Mouse (Mus musculus): Measurements from ENCODE around the gene Aoc1. TPM values are rescaled to one million over a fixed set of nuclear protein-coding genes. Genes with fewer than 3 reads are reported as not detected.

The Aoc1 gene
- total and polyA plus RNA-seq, 2 experiments from 2014 or later, result 0.14 TPM; not detected in 1

GRCm38 (mm10) chr6:48867158-48867557 is 5.5 kb upstream of the Aoc1 start:
- WGBS, result 31% methylated on average over 4 of the region's 4 CpGs
- no peak for DNase-seq (ENCODE audit: low spot score)
- TF ChIP-seq CTCF (IDR thresholded peaks at IDR 0.05), result no peak

GRCm38 (mm10) chr6:48869774-48870173 is 2.9 kb upstream of the Aoc1 start:
- H3K4me3 ChIP-seq (ENCODE audit: low read depth, low read length), result no peak overlapping the region
- H3K27me3 ChIP-seq (ENCODE audit: insufficient read depth, low read length), result no peaks in the 10 kb centered on the region
- 85% methylated on average over 2 of the region's 2 CpGs for WGBS
- H3K27ac ChIP-seq (ENCODE audit: low read depth, low read length), result no peak overlapping the region
- ATAC-seq (ENCODE audit: low FRiP score), result no peak
- DNase-seq (ENCODE audit: low spot score), result no peak
- TF ChIP-seq CTCF (IDR thresholded peaks at IDR 0.05), result no peak
- no peaks in the 10 kb centered on the region for H3K9me3 ChIP-seq (ENCODE audit: low read length)
- no peaks in the 10 kb centered on the region for H3K36me3 ChIP-seq (ENCODE audit: insufficient read depth, low read length)
- H3K4me2 ChIP-seq (ENCODE audit: low read depth, low read length, poor library complexity, severe bottlenecking), result no peak overlapping the region
- no peak overlapping the region for H3K9ac ChIP-seq (replicated peaks; ENCODE audit: low read length, poor library complexity, severe bottlenecking)
- H3K4me1 ChIP-seq (ENCODE audit: insufficient read depth, low read length), result no peaks in the 10 kb centered on the region

More at GRCm38 (mm10) chr6:48867158-48867557, 5.5 kb upstream of the Aoc1 start:
- 0 out of 2 replicates have a peak, but pooled peaks have one; percentile 34 for ATAC-seq (ENCODE audit: low FRiP score)
- Histone ChIP-seq H3K4me2 (ENCODE audit: low read depth, low read length, poor library complexity, severe bottlenecking) (no peak overlapping the region), H3K9me3 (ENCODE audit: low read length) (no peaks in the 10 kb centered on the region), H3K36me3 (ENCODE audit: insufficient read depth, low read length) (no peaks in the 10 kb centered on the region), H3K27me3 (ENCODE audit: insufficient read depth, low read length) (no peaks in the 10 kb centered on the region), H3K4me3 (ENCODE audit: low read depth, low read length) (no peak overlapping the region), H3K27ac (ENCODE audit: low read depth, low read length) (no peak overlapping the region), H3K4me1 (ENCODE audit: insufficient read depth, low read length) (no peaks in the 10 kb centered on the region), H3K9ac (replicated peaks; ENCODE audit: low read length, poor library complexity, severe bottlenecking) (no peak overlapping the region)

GRCm38 (mm10) chr6:48874576-48874975 is 1.9 kb downstream of the Aoc1 start:
- Histone ChIP-seq H3K36me3 (ENCODE audit: insufficient read depth, low read length) (no peaks in the 10 kb centered on the region), H3K27ac (ENCODE audit: low read depth, low read length) (no peak overlapping the region), H3K4me3 (ENCODE audit: low read depth, low read length) (no peak overlapping the region), H3K9ac (replicated peaks; ENCODE audit: low read length, poor library complexity, severe bottlenecking) (no peak overlapping the region), H3K4me1 (ENCODE audit: insufficient read depth, low read length) (no peaks in the 10 kb centered on the region), H3K9me3 (ENCODE audit: low read length) (no peaks in the 10 kb centered on the region), H3K4me2 (ENCODE audit: low read depth, low read length, poor library complexity, severe bottlenecking) (no peak overlapping the region), H3K27me3 (ENCODE audit: insufficient read depth, low read length) (no peaks in the 10 kb centered on the region)
- no peak for ATAC-seq (ENCODE audit: low FRiP score)
- no peak for DNase-seq (ENCODE audit: low spot score)
- no peak for TF ChIP-seq CTCF (IDR thresholded peaks at IDR 0.05)
- WGBS, result 81% methylated on average over 4 of the region's 4 CpGs

GRCm38 (mm10) chr6:48875515-48875914 is 2.8 kb downstream of the Aoc1 start:
- Histone ChIP-seq H3K4me2 (ENCODE audit: low read depth, low read length, poor library complexity, severe bottlenecking) (no peak overlapping the region), H3K4me1 (ENCODE audit: insufficient read depth, low read length) (no peaks in the 10 kb centered on the region), H3K36me3 (ENCODE audit: insufficient read depth, low read length) (no peaks in the 10 kb centered on the region), H3K9ac (replicated peaks; ENCODE audit: low read length, poor library complexity, severe bottlenecking) (no peak overlapping the region), H3K27me3 (ENCODE audit: insufficient read depth, low read length) (no peaks in the 10 kb centered on the region), H3K4me3 (ENCODE audit: low read depth, low read length) (no peak overlapping the region), H3K9me3 (ENCODE audit: low read length) (no peaks in the 10 kb centered on the region), H3K27ac (ENCODE audit: low read depth, low read length) (no peak overlapping the region)
- ATAC-seq (ENCODE audit: low FRiP score) (no peak), DNase-seq (ENCODE audit: low spot score) (no peak)
- no peak for TF ChIP-seq CTCF (IDR thresholded peaks at IDR 0.05)
- 85% methylated on average over 6 of the region's 6 CpGs for WGBS

GRCm38 (mm10) chr6:48876510-48877135 is 3.9 kb downstream of the Aoc1 start:
- H3K9ac ChIP-seq (replicated peaks; ENCODE audit: low read length, poor library complexity, severe bottlenecking), result no peak overlapping the region
- DNase-seq (ENCODE audit: low spot score), result peak; percentile 61
- H3K4me1 ChIP-seq (ENCODE audit: insufficient read depth, low read length), result no peaks in the 10 kb centered on the region
- WGBS, result 50% methylated on average over 5 of the region's 5 CpGs
- no peak overlapping the region for H3K4me3 ChIP-seq (ENCODE audit: low read depth, low read length)
- no peak overlapping the region for H3K4me2 ChIP-seq (ENCODE audit: low read depth, low read length, poor library complexity, severe bottlenecking)
- no peaks in the 10 kb centered on the region for H3K36me3 ChIP-seq (ENCODE audit: insufficient read depth, low read length)
- no peaks in the 10 kb centered on the region for H3K27me3 ChIP-seq (ENCODE audit: insufficient read depth, low read length)
- no peak for ATAC-seq (ENCODE audit: low FRiP score)
- no peak overlapping the region for H3K27ac ChIP-seq (ENCODE audit: low read depth, low read length)
- TF ChIP-seq CTCF (IDR thresholded peaks at IDR 0.05), result no peak
- no peaks in the 10 kb centered on the region for H3K9me3 ChIP-seq (ENCODE audit: low read length)

GRCm38 (mm10) chr6:48894203-48894602 is 21.5 kb downstream of the Aoc1 start:
- Histone ChIP-seq H3K27me3 (ENCODE audit: insufficient read depth, low read length) (no peaks in the 10 kb centered on the region), H3K9me3 (ENCODE audit: low read length) (no peaks in the 10 kb centered on the region), H3K4me3 (ENCODE audit: low read depth, low read length) (no peak overlapping the region), H3K36me3 (ENCODE audit: insufficient read depth, low read length) (no peaks in the 10 kb centered on the region), H3K9ac (replicated peaks; ENCODE audit: low read length, poor library complexity, severe bottlenecking) (no peak overlapping the region), H3K4me1 (ENCODE audit: insufficient read depth, low read length) (no peaks in the 10 kb centered on the region), H3K4me2 (ENCODE audit: low read depth, low read length, poor library complexity, severe bottlenecking) (no peak overlapping the region), H3K27ac (ENCODE audit: low read depth, low read length) (no peak overlapping the region)
- no peak for TF ChIP-seq CTCF (IDR thresholded peaks at IDR 0.05)
- 61% methylated on average over 4 of the region's 4 CpGs for WGBS
- no peak for DNase-seq (ENCODE audit: low spot score)
- no peak for ATAC-seq (ENCODE audit: low FRiP score)
